Mouse (Mus musculus) testis, adult 10 weeks (tissue): ENCODE results near the gene Slc25a31. TPM values are rescaled to one million over a fixed set of nuclear protein-coding genes. Genes with fewer than 3 reads are reported as not detected.

Source experiments
- polyA plus RNA-seq: library from polyadenylated mRNA; stranded (reverse); fragments of 350-450 nt; fragmentation: Illumina TruSeq; extraction: RNeasy Lipid Tissue Mini Kit (QIAGEN cat#74804); gene quantifications from one replicate; pipeline ENCODE4 v1.2.3, GENCODE M21; 2014; ENCODE audit warnings: low read depth, low replicate concordance

Slc25a31 gene
- polyA plus RNA-seq = 104 TPM

DNA sequence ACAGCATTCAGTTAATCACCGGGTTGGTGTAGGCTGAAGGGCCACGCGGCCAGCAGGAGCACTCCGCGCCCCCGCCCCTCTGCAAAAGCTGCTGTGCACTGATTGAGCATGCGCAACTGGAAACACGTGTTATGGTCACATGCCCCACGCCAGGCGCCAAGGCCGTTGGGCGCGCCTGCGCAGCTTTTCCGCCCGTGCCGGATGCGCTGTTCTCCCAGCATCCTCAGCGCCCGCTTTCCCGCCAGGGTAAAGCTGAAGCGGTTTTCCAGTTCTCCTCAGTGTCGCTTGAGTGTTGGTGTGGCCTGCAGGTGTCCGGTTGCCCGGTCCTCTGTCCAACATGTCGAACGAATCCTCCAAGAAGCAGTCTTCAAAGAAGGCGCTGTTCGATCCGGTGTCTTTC lies at the start of gene Slc25a31:
Slc25a31 (plus strand) TSS at position 201 of the 400 bp plus-strand sequence.

DNA sequence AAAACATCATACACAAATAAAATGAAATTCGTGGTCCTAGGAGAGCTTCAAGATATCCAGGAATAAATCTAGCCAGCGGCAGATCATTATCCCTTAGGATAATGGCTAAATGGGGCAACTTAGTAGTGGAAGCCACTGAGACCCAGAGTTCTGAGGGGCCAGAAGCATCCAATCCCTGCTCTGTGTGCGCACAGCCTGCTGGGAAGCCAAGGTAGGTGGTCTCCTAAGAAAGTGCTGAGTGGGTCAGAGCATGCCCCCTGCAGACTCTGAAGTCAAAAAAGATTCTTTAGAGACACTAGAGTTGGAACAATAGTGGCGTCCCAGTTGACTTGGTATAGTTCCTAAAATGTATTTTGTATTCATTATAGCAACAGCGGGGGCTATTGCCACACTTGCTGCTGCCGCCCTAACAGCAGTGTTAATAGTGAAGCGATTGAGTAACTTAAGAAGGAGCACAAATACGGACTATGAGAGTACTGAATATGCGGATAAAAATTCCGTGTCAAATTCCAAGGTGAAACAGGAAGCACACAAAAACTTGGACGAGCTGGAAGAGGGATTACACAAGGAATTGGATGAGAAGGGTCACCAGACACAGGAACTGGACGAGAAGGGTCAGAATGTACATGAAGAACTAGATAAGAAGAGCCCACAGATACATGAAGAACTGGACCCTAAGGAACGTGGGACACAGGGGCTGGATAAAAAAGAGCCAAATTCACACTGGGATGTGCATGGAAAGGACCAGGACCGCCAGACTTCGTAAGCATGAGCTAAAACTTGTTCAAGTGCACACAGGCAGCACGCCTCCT lies 35.6 kb downstream of the Slc25a31 start, which contains the start of gene Hspa4l:
Hspa4l (plus strand) TSS at position 472 of the 812 bp plus-strand sequence.

Other genes starting within 250 kb of the Slc25a31 start
- 3.9 TPM for gene Intu, start 177.6 kb upstream of the Slc25a31 start, polyA plus RNA-seq
- 2,915 TPM for gene Hspa4l, start 35.6 kb downstream of the Slc25a31 start, polyA plus RNA-seq
- 206 TPM for gene Plk4, start 91.2 kb downstream of the Slc25a31 start, polyA plus RNA-seq
- 9.2 TPM for gene Mfsd8, start 138.0 kb downstream of the Slc25a31 start, polyA plus RNA-seq
- 39.7 TPM for gene Abhd18, start 138.1 kb downstream of the Slc25a31 start, polyA plus RNA-seq
- gene 1700034I23Rik, start 193.7 kb downstream of the Slc25a31 start, polyA plus RNA-seq = 545 TPM
- gene Larp1b, start 241.0 kb downstream of the Slc25a31 start, polyA plus RNA-seq = 686 TPM